Mouse (Mus musculus) kidney, postnatal 0 days (tissue): ENCODE data around the gene Dnajb1. TPM values are rescaled to one million over a fixed set of nuclear protein-coding genes. Genes with fewer than 3 reads are reported as not detected.

Source experiments
- ATAC-seq: fragments of 200-750 bp; cut with Nextera tagmentation; replicated peaks from 2 replicates; pipeline ENCODE4 v1.8.0; 2017; ENCODE audit warnings: low read depth, moderate number of reproducible peaks, moderate TSS enrichment, moderate library complexity; ENCODE audit not compliant: low FRiP score
- DNase-seq: peaks from one replicate; pipeline ENCODE4 v3.0.0-alpha.2; 2016; ENCODE audit warnings: low spot score
- H3K27ac ChIP-seq: fragments of 300-500 bp; sonication (generic); 2 replicates; pipeline ENCODE4 v1.5.1; 2014; ENCODE audit warnings: mild to moderate bottlenecking
- H3K27me3 ChIP-seq: fragments of 300-500 bp; sonication (generic); 2 replicates; pipeline ENCODE4 v1.6.1; 2014; ENCODE audit warnings: low read length, mixed read lengths; ENCODE audit not compliant: insufficient read depth
- H3K36me3 ChIP-seq: fragments of 300-500 bp; sonication (generic); 2 replicates; pipeline ENCODE4 v1.6.1; 2014; ENCODE audit warnings: low read length, mixed read lengths; ENCODE audit not compliant: insufficient read depth
- H3K4me1 ChIP-seq: fragments of 300-500 bp; sonication (generic); replicated peaks from 2 replicates; pipeline ENCODE4 v1.6.1; 2014; ENCODE audit warnings: antibody characterized with exemption, low read length, mixed read lengths; ENCODE audit not compliant: insufficient read depth
- H3K4me2 ChIP-seq: fragments of 300-500 bp; sonication (generic); 2 replicates; pipeline ENCODE4 v1.6.1; 2014; ENCODE audit warnings: mild to moderate bottlenecking, low read length, moderate library complexity, mixed read lengths
- H3K4me3 ChIP-seq: fragments of 300-500 bp; sonication (generic); replicated peaks from 2 replicates; pipeline ENCODE4 v1.5.1; 2014; ENCODE audit warnings: low read depth, low read length
- H3K9ac ChIP-seq: fragments of 300-500 bp; sonication (generic); 2 replicates; pipeline ENCODE4 v1.6.1; 2014; ENCODE audit warnings: low read depth, low read length
- H3K9me3 ChIP-seq: fragments of 300-500 bp; sonication (generic); replicated peaks from 2 replicates; pipeline ENCODE4 v1.6.1; 2016; ENCODE audit warnings: low read length, inconsistent platforms, mixed read lengths
- CTCF ChIP-seq: IDR thresholded peaks from 2 replicates; pipeline ENCODE4 v1.5.1; 2016; ENCODE audit warnings: antibody characterized with exemption, low read depth, mild to moderate bottlenecking, moderate library complexity
- WGBS: fragments of 180-500 bp; shearing (Covaris S2); extraction: QIAGEN DNeasy Blood & Tissue Kit; methylation state at CpG from one replicate; pipeline ENCODE4 v1.1.7; 2014; 5-methylcytosine and 5-hydroxymethylcytosine counted together
- polyA plus RNA-seq: library from polyadenylated mRNA; unstranded; fragments of >200 nt; fragmentation: Nextera tagmentation; extraction: Ambion mirVana; gene quantifications from 2 replicates; pipeline ENCODE4 v1.2.1, GENCODE M21; 2015

The Dnajb1 gene
- polyA plus RNA-seq, 1 experiment from 2014 or later, result 30.2 TPM

GRCm38 (mm10) chr8:83660995-83661680 lies 53.1 kb downstream of the Dnajb1 start:
- Histone ChIP-seq H3K9me3 (no peaks in the 10 kb centered on the region), H3K4me1 (peaks cover 37% of the 10 kb centered on the region), H3K4me3 (no peak overlapping the region), H3K4me2 (peak overlapping the region; percentile 38), H3K27me3 (no peaks in the 10 kb centered on the region), H3K9ac (peak overlapping the region; percentile 33), H3K36me3 (no peaks in the 10 kb centered on the region), H3K27ac (peak overlapping the region; percentile 81)
- 16% methylated on average over 22 of the region's 22 CpGs for whole genome bisulfite sequencing
- TF ChIP-seq CTCF, result peak; percentile 6; the same call in 1 of the 2 replicates
- ATAC-seq (peak; percentile 5; the same call in 1 of the 2 replicates), DNase-seq (peak; percentile 58)

Other genes starting within 250 kb of the Dnajb1 start
- 0.03 and 0.05 TPM in 2 replicates for gene Clgn, start 218.3 kb upstream of the Dnajb1 start, polyA plus RNA-seq
- 138 and 139 TPM in 2 replicates for gene Scoc, start 149.8 kb upstream of the Dnajb1 start, polyA plus RNA-seq
- gene Olfr370, start 72.4 kb upstream of the Dnajb1 start, polyA plus RNA-seq, result not detected in 2 replicates
- gene Ndufb7, start 41.5 kb upstream of the Dnajb1 start, polyA plus RNA-seq, result 502 and 515 TPM in 2 replicates
- 560 and 574 TPM in 2 replicates for gene Tecr, start 222 bp upstream of the Dnajb1 start, polyA plus RNA-seq
- 197 and 212 TPM in 2 replicates for gene Gipc1, start 44.5 kb downstream of the Dnajb1 start, polyA plus RNA-seq
- 9.4 and 9.8 TPM in 2 replicates for gene Ptger1, start 58.5 kb downstream of the Dnajb1 start, polyA plus RNA-seq
- 31.0 and 33.2 TPM in 2 replicates for gene Pkn1, start 91.0 kb downstream of the Dnajb1 start, polyA plus RNA-seq
- gene Ddx39, start 107.0 kb downstream of the Dnajb1 start, polyA plus RNA-seq, result 110 and 128 TPM in 2 replicates
- gene Adgre5, start 133.1 kb downstream of the Dnajb1 start, polyA plus RNA-seq, result 37.8 and 40.8 TPM in 2 replicates